Mouse (Mus musculus): Measurements from ENCODE around the gene Atl3. TPM values are rescaled to one million over a fixed set of nuclear protein-coding genes. Genes with fewer than 3 reads are reported as not detected.

The Atl3 gene
- 5.7 and 5.8 TPM in 2 replicates for polyA plus RNA-seq (2015; fragmentation: Nextera tagmentation; extraction: Ambion mirVana)

DNA sequence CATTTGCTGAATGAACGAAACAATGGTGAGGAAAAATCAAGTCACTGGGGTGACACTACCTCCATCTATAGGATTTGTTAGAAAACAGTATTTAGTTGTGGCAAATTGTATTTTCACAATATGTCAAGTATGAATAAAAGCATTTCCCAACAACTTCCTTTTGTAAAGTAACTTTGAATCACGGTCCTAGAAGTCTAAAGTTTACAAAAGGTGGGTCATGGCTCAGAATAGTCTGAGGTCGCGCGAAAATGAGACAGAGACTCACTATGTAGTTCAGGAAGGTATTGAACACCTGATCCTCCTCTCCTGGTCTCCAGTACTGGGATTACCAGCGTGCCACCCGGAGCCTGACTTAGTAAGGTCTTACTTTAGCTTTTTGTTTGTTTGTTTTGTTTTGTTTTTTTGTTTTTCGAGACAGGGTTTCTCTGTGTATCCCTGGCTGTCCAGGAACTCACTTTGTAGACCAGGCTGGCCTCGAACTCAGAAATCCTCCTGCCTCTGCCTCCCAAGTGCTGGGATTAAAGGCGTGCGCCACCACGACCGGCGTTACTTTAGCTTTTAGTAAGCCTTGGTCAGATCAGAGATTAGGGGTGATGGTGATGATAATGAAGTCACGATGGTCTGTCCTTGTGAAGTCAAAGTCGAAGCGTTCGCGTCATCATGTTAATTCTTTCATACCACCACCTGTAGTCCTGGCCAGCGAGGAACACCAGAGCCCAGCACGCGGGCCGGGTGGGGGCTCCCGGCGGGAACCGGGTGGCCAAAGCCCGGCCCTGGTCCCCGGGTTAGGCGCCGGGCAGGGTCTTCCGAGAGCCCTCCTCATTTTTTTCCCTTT lies at the start of gene Atl3:
Gene Atl3 (plus strand): TSS at position 689 of the 835 bp plus-strand sequence.
- 28% methylated on average over 31 of the region's 31 CpGs for WGBS
- H3K4me2 ChIP-seq (ENCODE audit: low read length): peak within 1 kb of the TSS; percentile 71
- H3K36me3 ChIP-seq (ENCODE audit: control insufficient read depth, insufficient read depth, low read length): no peaks in the 10 kb centered on the region

GRCm38 (mm10) chr19:7445105-7445504 lies 48.7 kb upstream of the Atl3 start:
- no peak overlapping the region for H3K4me2 ChIP-seq (ENCODE audit: low read length)
- no peaks in the 10 kb centered on the region for H3K36me3 ChIP-seq (ENCODE audit: control insufficient read depth, insufficient read depth, low read length)
- no peak overlapping the region for H3K27ac ChIP-seq (ENCODE audit: low read depth, low read length)
- H3K4me3 ChIP-seq (ENCODE audit: low read length): no peak overlapping the region
- no peaks in the 10 kb centered on the region for H3K9me3 ChIP-seq (ENCODE audit: control insufficient read depth, low read length)
- no peak overlapping the region for H3K9ac ChIP-seq (ENCODE audit: low read depth, low read length)
- no peaks in the 10 kb centered on the region for H3K27me3 ChIP-seq (replicated peaks; ENCODE audit: control insufficient read depth, insufficient read depth, low read length)
- no peak for ATAC-seq
- peaks cover 3% of the 10 kb centered on the region; the same call in 1 of the 2 replicates for H3K4me1 ChIP-seq (ENCODE audit: control insufficient read depth, insufficient read depth, low read depth, low read length)
- 92% methylated on average over 2 of the region's 2 CpGs for WGBS

More for the DNA sequence above, at the start of gene Atl3:
- no peaks in the 10 kb centered on the region for H3K9me3 ChIP-seq (ENCODE audit: control insufficient read depth, low read length)
- no peaks in the 10 kb centered on the region for H3K27me3 ChIP-seq (replicated peaks; ENCODE audit: control insufficient read depth, insufficient read depth, low read length)
- peak within 1 kb of the TSS; percentile 89 for H3K9ac ChIP-seq (ENCODE audit: low read depth, low read length)
- peak within 1 kb of the TSS; percentile 66 for H3K4me3 ChIP-seq (ENCODE audit: low read length)
- peaks cover 4% of the 10 kb centered on the region for H3K4me1 ChIP-seq (ENCODE audit: control insufficient read depth, insufficient read depth, low read depth, low read length)
- peak within 1 kb of the TSS; percentile 94 for H3K27ac ChIP-seq (ENCODE audit: low read depth, low read length)
- no peak for ATAC-seq

DNA sequence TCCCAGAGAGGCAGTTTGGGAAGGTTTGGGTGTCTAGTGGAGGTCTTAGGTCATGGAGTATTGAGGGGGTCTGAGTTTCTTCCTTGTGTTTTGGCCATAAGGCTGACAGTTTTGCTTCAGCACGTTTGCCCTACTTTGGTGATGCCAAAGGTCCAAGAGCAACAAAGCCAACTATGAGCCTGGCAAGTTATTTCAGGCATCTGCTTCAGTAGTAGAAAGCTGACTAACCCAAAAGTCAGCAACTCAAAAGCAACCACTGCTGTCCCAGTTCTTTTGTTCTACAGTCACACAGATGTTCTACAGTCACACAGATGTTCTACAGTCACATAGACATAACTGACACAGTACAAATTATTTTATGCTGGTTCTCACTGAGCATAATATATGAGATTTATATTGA lies 48.2 kb upstream of the Atl3 start:
- Histone ChIP-seq H3K27ac (ENCODE audit: low read depth, low read length) (no peak overlapping the region), H3K9ac (ENCODE audit: low read depth, low read length) (no peak overlapping the region), H3K27me3 (replicated peaks; ENCODE audit: control insufficient read depth, insufficient read depth, low read length) (no peaks in the 10 kb centered on the region), H3K4me3 (ENCODE audit: low read length) (no peak overlapping the region), H3K9me3 (ENCODE audit: control insufficient read depth, low read length) (no peaks in the 10 kb centered on the region), H3K4me1 (ENCODE audit: control insufficient read depth, insufficient read depth, low read depth, low read length) (peaks cover 3% of the 10 kb centered on the region; the same call in 1 of the 2 replicates), H3K36me3 (ENCODE audit: control insufficient read depth, insufficient read depth, low read length) (no peaks in the 10 kb centered on the region), H3K4me2 (ENCODE audit: low read length) (no peak overlapping the region)
- 81% methylated on average over 1 of the region's 1 CpGs for WGBS
- ATAC-seq: no peak

DNA sequence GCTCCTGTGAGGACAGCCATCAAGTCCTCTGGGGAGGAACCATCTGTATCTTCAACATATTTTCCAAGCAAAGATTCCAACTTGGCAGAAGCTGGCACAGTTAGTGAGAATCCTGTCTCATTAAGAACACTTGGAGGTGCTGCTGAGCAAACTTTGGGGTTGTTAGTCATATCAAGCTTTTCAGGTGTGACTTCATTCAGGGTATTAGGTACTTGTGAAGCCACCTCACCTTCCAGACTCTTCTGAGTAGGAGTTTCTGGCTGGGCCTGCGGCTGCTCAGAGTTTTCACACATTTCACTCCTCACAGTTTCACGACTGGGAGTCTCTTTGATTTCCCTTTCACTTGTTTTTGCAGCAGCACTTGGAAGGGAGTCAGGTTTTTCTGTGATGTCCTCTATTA lies 37.0 kb upstream of the Atl3 start:
- Histone ChIP-seq H3K4me3 (ENCODE audit: low read length) (no peak overlapping the region), H3K9me3 (ENCODE audit: control insufficient read depth, low read length) (no peaks in the 10 kb centered on the region), H3K4me1 (ENCODE audit: control insufficient read depth, insufficient read depth, low read depth, low read length) (peaks cover 3% of the 10 kb centered on the region; the same call in 1 of the 2 replicates), H3K27ac (ENCODE audit: low read depth, low read length) (no peak overlapping the region), H3K36me3 (ENCODE audit: control insufficient read depth, insufficient read depth, low read length) (0 out of 2 replicates have a peak, but pooled peaks cover 2% of the 10 kb centered on the region), H3K9ac (ENCODE audit: low read depth, low read length) (no peak overlapping the region), H3K4me2 (ENCODE audit: low read length) (no peak overlapping the region), H3K27me3 (replicated peaks; ENCODE audit: control insufficient read depth, insufficient read depth, low read length) (no peaks in the 10 kb centered on the region)
- WGBS: 74% methylated on average over 2 of the region's 2 CpGs
- no peak for ATAC-seq

DNA sequence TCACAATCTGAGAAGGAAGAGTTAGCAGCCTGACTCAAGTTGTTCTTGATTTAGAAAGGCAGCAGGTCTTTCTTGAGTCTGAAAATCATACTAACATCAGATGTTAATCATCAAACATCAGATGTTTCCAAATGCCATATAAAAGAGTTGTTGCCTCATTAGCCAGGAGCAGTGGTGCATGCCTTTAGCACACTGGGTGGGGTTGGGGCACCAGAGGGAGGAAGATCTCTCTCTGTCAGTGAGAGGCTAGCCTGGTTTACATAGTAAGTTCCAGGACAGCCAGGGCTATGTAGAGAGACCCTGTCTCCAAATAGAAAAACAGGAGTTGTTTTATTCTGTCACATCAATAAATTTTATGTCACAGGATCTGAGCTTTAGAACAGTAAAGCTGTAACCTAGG lies 34.9 kb upstream of the Atl3 start:
- H3K36me3 ChIP-seq (ENCODE audit: control insufficient read depth, insufficient read depth, low read length): 0 out of 2 replicates have a peak, but pooled peaks cover 2% of the 10 kb centered on the region
- H3K4me2 ChIP-seq (ENCODE audit: low read length): no peak overlapping the region
- H3K4me1 ChIP-seq (ENCODE audit: control insufficient read depth, insufficient read depth, low read depth, low read length): peaks cover 3% of the 10 kb centered on the region; the same call in 1 of the 2 replicates
- H3K4me3 ChIP-seq (ENCODE audit: low read length): no peak overlapping the region
- H3K9ac ChIP-seq (ENCODE audit: low read depth, low read length): no peak overlapping the region
- no peak for ATAC-seq
- no peak overlapping the region for H3K27ac ChIP-seq (ENCODE audit: low read depth, low read length)
- H3K27me3 ChIP-seq (replicated peaks; ENCODE audit: control insufficient read depth, insufficient read depth, low read length): no peaks in the 10 kb centered on the region
- no peaks in the 10 kb centered on the region for H3K9me3 ChIP-seq (ENCODE audit: control insufficient read depth, low read length)

DNA sequence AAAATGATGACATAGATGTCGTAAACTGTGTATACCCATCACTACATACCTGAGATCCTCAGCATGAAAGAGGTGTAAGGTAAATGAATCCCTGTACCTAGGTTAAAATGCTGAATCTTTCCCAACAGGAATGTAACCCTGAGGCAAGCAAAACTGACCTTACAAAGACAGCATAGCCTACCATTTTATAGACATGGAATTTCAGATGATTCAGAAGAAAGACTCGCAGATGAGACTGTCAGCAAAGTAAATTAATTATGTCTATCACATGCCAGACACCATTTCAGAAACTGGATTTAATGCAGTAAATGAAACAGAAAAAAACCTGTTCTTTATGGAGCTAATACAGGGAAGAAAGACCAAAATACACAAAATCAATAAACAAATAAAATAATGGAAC lies 34.5 kb upstream of the Atl3 start:
- no peak for ATAC-seq
- peaks cover 3% of the 10 kb centered on the region; the same call in 1 of the 2 replicates for H3K4me1 ChIP-seq (ENCODE audit: control insufficient read depth, insufficient read depth, low read depth, low read length)
- WGBS: 86% methylated on average over 2 of the region's 2 CpGs
- no peak overlapping the region for H3K4me2 ChIP-seq (ENCODE audit: low read length)
- no peak overlapping the region for H3K27ac ChIP-seq (ENCODE audit: low read depth, low read length)
- H3K9me3 ChIP-seq (ENCODE audit: control insufficient read depth, low read length): no peaks in the 10 kb centered on the region
- no peak overlapping the region for H3K4me3 ChIP-seq (ENCODE audit: low read length)
- no peak overlapping the region for H3K9ac ChIP-seq (ENCODE audit: low read depth, low read length)
- H3K27me3 ChIP-seq (replicated peaks; ENCODE audit: control insufficient read depth, insufficient read depth, low read length): no peaks in the 10 kb centered on the region
- 0 out of 2 replicates have a peak, but pooled peaks cover 2% of the 10 kb centered on the region for H3K36me3 ChIP-seq (ENCODE audit: control insufficient read depth, insufficient read depth, low read length)

GRCm38 (mm10) chr19:7467915-7468314 lies 25.9 kb upstream of the Atl3 start:
- no peak overlapping the region for H3K4me3 ChIP-seq (ENCODE audit: low read length)
- H3K4me2 ChIP-seq (ENCODE audit: low read length): no peak overlapping the region
- H3K27ac ChIP-seq (ENCODE audit: low read depth, low read length): no peak overlapping the region
- H3K9me3 ChIP-seq (ENCODE audit: control insufficient read depth, low read length): no peaks in the 10 kb centered on the region
- H3K36me3 ChIP-seq (ENCODE audit: control insufficient read depth, insufficient read depth, low read length): peaks cover 3% of the 10 kb centered on the region; the same call in 1 of the 2 replicates
- no peak for ATAC-seq
- H3K27me3 ChIP-seq (replicated peaks; ENCODE audit: control insufficient read depth, insufficient read depth, low read length): no peaks in the 10 kb centered on the region
- H3K9ac ChIP-seq (ENCODE audit: low read depth, low read length): no peak overlapping the region
- H3K4me1 ChIP-seq (ENCODE audit: control insufficient read depth, insufficient read depth, low read depth, low read length): no peaks in the 10 kb centered on the region

- ATAC-seq: no peak
- H3K9ac ChIP-seq (ENCODE audit: low read depth, low read length): no peak overlapping the region
- no peak overlapping the region for H3K4me2 ChIP-seq (ENCODE audit: low read length)
- no peaks in the 10 kb centered on the region for H3K27me3 ChIP-seq (replicated peaks; ENCODE audit: control insufficient read depth, insufficient read depth, low read length)
- H3K36me3 ChIP-seq (ENCODE audit: control insufficient read depth, insufficient read depth, low read length): peaks cover 5% of the 10 kb centered on the region; the same call in 1 of the 2 replicates
- H3K27ac ChIP-seq (ENCODE audit: low read depth, low read length): no peak overlapping the region
- H3K4me1 ChIP-seq (ENCODE audit: control insufficient read depth, insufficient read depth, low read depth, low read length): no peaks in the 10 kb centered on the region
- H3K4me3 ChIP-seq (ENCODE audit: low read length): no peak overlapping the region
- H3K9me3 ChIP-seq (ENCODE audit: control insufficient read depth, low read length): no peaks in the 10 kb centered on the region
- 97% methylated on average over 2 of the region's 2 CpGs for WGBS
Observed at GRCm38 (mm10) chr19:7470643-7471042, 23.2 kb upstream of the Atl3 start.

GRCm38 (mm10) chr19:7479751-7480248 lies 14.0 kb upstream of the Atl3 start:
- Histone ChIP-seq H3K27ac (ENCODE audit: low read depth, low read length) (no peak overlapping the region), H3K27me3 (replicated peaks; ENCODE audit: control insufficient read depth, insufficient read depth, low read length) (no peaks in the 10 kb centered on the region), H3K4me1 (ENCODE audit: control insufficient read depth, insufficient read depth, low read depth, low read length) (peaks cover 25% of the 10 kb centered on the region), H3K4me3 (ENCODE audit: low read length) (no peak overlapping the region; the same call in 1 of the 2 replicates), H3K9ac (ENCODE audit: low read depth, low read length) (no peak overlapping the region), H3K4me2 (ENCODE audit: low read length) (peak overlapping the region; percentile 72), H3K9me3 (ENCODE audit: control insufficient read depth, low read length) (no peaks in the 10 kb centered on the region), H3K36me3 (ENCODE audit: control insufficient read depth, insufficient read depth, low read length) (no peaks in the 10 kb centered on the region)
- WGBS: 95% methylated on average over 3 of the region's 3 CpGs
- ATAC-seq: no peak
